Mouse (Mus musculus) limb, embryonic 13.5 days (tissue): ENCODE results near the gene Ifi202b. TPM values are rescaled to one million over a fixed set of nuclear protein-coding genes. Genes with fewer than 3 reads are reported as not detected.
"Not testable (repeated sequence)": the region's sequence is repeated elsewhere in the genome, so short reads cannot be mapped to it uniquely, and the experiment has no call there.

Source experiments
- ATAC-seq: fragments of 200-750 bp; cut with Nextera tagmentation; 2 replicates; pipeline ENCODE4 v1.8.0; 2017; ENCODE audit warnings: low read depth, moderate number of reproducible peaks, moderate TSS enrichment; ENCODE audit not compliant: low FRiP score
- H3K27ac ChIP-seq: fragments of 300-500 bp; sonication (generic); 2 replicates; pipeline ENCODE4 v1.5.1; 2015; ENCODE audit warnings: inconsistent platforms, mild to moderate bottlenecking, moderate library complexity
- H3K27me3 ChIP-seq: fragments of 300-500 bp; sonication (generic); 2 replicates; pipeline ENCODE4 v1.6.1; 2015; ENCODE audit warnings: mild to moderate bottlenecking, inconsistent platforms
- H3K36me3 ChIP-seq: fragments of 300-500 bp; sonication (generic); 2 replicates; pipeline ENCODE4 v1.6.1; 2015; ENCODE audit warnings: inconsistent platforms, mild to moderate bottlenecking, moderate library complexity
- H3K4me1 ChIP-seq: fragments of 300-500 bp; sonication (generic); 2 replicates; pipeline ENCODE4 v1.6.1; 2015; ENCODE audit warnings: inconsistent platforms
- H3K4me2 ChIP-seq: fragments of 300-500 bp; sonication (generic); replicated peaks from 2 replicates; pipeline ENCODE4 v1.6.1; 2015; ENCODE audit warnings: inconsistent platforms, mild to moderate bottlenecking, moderate library complexity
- H3K4me3 ChIP-seq: fragments of 300-500 bp; sonication (generic); 2 replicates; pipeline ENCODE4 v1.5.1; 2015; ENCODE audit warnings: moderate library complexity, mild to moderate bottlenecking, inconsistent platforms
- H3K9ac ChIP-seq: fragments of 300-500 bp; sonication (generic); 2 replicates; pipeline ENCODE4 v1.6.1; 2015; ENCODE audit warnings: mild to moderate bottlenecking, inconsistent platforms
- H3K9me3 ChIP-seq: fragments of 300-500 bp; sonication (generic); 2 replicates; pipeline ENCODE4 v1.6.1; 2016; ENCODE audit warnings: inconsistent platforms
- WGBS: fragments of 180-500 bp; shearing (Covaris S2); methylation state at CpG from one replicate; pipeline ENCODE4 v1.1.7; 2015; 5-methylcytosine and 5-hydroxymethylcytosine counted together
- polyA plus RNA-seq: library from polyadenylated mRNA; unstranded; fragments of >200 nt; fragmentation: Nextera tagmentation; extraction: Ambion mirVana; gene quantifications from 2 replicates; pipeline ENCODE4 v1.2.1, GENCODE M21; 2015

Gene Ifi202b
- polyA plus RNA-seq, 1 experiment from 2014 or later, result 0.60 TPM

DNA sequence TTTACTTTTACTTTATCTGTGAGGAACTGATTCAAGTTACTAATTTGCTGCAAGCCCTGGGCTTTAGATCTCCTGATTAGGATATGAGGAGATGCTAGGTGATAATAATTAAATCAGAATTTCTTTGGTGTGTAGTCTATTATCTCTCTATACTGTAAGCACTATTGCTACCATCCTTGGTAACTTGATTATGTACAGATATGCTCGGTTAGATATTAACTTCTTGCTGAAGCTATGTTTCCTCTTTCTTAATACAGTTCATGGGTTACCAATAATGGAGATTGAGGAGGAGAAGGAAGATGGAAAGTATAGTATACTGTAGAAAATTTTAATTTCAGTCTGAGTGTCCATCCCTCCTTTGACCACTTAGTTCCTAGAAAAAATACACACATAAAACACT is 29.0 kb downstream of the Ifi202b start:
- H3K9me3 ChIP-seq, result no peaks in the 10 kb centered on the region
- no peaks in the 10 kb centered on the region for H3K4me1 ChIP-seq
- H3K9ac ChIP-seq, result no peak overlapping the region
- no peak for ATAC-seq
- 83% methylated on average over 1 of the region's 1 CpGs for WGBS
- no peak overlapping the region for H3K4me2 ChIP-seq
- no peaks in the 10 kb centered on the region for H3K27me3 ChIP-seq
- H3K36me3 ChIP-seq, result no peaks in the 10 kb centered on the region
- H3K27ac ChIP-seq, result no peak overlapping the region
- H3K4me3 ChIP-seq, result no peak overlapping the region

DNA sequence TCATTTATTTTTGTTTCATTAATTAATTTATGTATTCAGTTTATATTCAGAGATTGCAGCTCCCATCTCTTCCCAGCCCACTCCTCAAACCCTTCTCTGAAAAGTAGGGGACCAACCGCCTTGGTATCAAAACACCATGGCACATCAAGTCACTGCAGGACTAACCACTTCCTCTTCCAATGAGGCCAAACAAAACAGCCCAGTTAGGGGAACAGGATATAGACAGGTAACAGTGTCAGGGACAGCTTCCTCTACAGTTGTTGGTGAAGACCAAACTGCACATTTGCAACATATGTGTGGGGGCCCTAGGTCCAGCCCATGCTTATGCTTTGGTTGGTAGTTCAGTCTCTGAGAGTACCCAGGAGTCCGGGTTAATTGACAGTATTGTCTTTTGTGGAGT is 33.5 kb downstream of the Ifi202b start:
- H3K4me2 ChIP-seq, ATAC-seq, H3K27me3 ChIP-seq, H3K27ac ChIP-seq, H3K9me3 ChIP-seq, H3K4me1 ChIP-seq, H3K4me3 ChIP-seq, H3K36me3 ChIP-seq, H3K9ac ChIP-seq: not testable (repeated sequence)
- WGBS, result 92% methylated on average over 2 of the region's 2 CpGs

DNA sequence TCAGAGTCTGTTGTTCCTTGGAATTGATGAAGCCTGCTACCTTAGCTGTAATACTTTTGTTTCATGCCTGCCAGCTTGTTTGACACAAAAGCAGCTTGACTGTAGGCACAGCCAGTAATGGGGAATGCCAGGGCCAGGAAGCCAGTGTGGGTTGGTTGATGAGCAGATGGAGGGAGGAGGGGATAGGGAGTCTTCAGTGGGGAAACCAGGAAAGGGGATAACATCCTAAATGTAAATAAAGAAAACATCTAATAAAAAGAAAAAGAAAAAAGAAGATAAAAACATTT is 39.8 kb downstream of the Ifi202b start:
- not testable (repeated sequence) for H3K36me3 ChIP-seq, H3K9ac ChIP-seq, H3K4me1 ChIP-seq, ATAC-seq, H3K27ac ChIP-seq, H3K27me3 ChIP-seq, H3K9me3 ChIP-seq, H3K4me3 ChIP-seq, H3K4me2 ChIP-seq

DNA sequence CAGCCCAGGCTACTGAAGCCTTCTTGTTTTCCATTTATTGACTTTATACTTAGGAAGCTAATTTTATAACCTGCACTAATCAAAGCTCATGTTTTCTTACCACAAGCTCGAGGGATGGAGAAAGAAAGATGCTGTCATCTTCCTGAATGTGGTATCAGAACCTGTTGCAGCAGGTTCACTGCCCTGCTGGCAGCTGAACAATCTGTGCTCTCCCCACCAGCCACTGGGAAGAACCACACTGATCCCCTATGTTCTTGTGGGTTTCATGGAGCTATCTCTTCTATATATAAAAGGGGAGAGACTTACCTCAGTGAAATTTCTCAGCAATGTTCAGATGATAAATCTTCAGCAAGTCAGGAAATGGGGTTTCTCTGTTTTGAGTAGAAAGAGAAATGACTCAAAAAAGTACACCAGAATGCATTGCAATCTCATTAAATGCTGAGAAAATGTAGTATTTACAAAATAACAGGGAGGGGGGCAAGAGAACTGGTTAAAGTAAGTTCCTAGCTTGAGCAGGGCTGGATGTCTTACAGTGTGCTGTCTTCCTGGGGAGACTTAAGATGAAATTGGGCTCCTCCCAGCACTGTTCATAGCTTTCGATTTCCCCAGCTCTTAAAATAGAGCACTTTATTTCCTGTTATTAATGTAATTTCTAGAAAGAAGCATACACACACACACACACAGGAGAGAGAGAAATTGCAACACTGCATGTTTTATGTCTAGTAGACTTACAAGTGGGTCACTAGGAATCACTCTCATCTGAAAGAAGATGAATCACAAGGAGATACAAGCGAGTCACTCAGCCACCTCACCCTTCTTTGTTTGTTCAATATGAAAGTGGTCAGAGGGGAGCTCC is 40.4 kb downstream of the Ifi202b start, which contains the start of the genes Mndal and Ifi203:
TSS of gene Mndal (minus strand) at position 568 of the 856 bp plus-strand sequence.
TSS of gene Ifi203 (minus strand) at position 749 of the 856 bp plus-strand sequence.
- H3K4me1 ChIP-seq, H3K27me3 ChIP-seq, H3K9ac ChIP-seq, H3K27ac ChIP-seq, H3K36me3 ChIP-seq, H3K4me2 ChIP-seq, ATAC-seq, H3K4me3 ChIP-seq, H3K9me3 ChIP-seq: not testable (repeated sequence)
- WGBS, result 68% methylated on average over 3 of the region's 3 CpGs

- not testable (repeated sequence) for H3K9ac ChIP-seq, H3K27me3 ChIP-seq, H3K9me3 ChIP-seq, ATAC-seq, H3K4me2 ChIP-seq, H3K4me3 ChIP-seq, H3K4me1 ChIP-seq, H3K27ac ChIP-seq, H3K36me3 ChIP-seq
- WGBS, result 89% methylated on average over 2 of the region's 2 CpGs
These were observed 41.0 kb downstream of the Ifi202b start for GRCm38 (mm10) chr1:173941522-173941921.

DNA sequence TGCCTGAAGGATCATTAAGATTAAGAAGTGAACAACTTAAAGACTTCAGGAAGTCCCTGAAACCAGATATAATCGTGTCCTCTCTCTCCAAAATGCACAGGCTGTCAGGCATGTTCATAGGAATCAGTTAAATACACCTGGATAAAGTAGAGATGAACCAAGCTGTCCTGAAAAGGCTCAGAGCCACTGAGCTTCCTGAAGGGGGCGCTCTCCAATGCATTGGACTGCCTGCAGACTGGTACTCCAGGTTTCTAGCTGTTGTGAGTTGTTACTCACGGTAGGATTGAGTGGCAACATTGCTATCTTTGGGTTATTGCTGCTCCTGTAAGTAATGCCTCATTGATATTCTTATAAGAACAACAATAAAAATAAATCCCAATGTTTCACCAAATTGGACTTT is 63.3 kb downstream of the Ifi202b start:
- H3K4me3 ChIP-seq, H3K9me3 ChIP-seq, H3K27me3 ChIP-seq, H3K9ac ChIP-seq, H3K36me3 ChIP-seq, H3K4me2 ChIP-seq, H3K4me1 ChIP-seq, ATAC-seq, H3K27ac ChIP-seq: not testable (repeated sequence)
- 49% methylated on average over 3 of the region's 3 CpGs for WGBS

GRCm38 (mm10) chr1:173914559-173914958 is 68.0 kb downstream of the Ifi202b start:
- Histone ChIP-seq H3K9ac (no peak overlapping the region), H3K4me1 (no peaks in the 10 kb centered on the region), H3K36me3 (no peaks in the 10 kb centered on the region), H3K27me3 (no peaks in the 10 kb centered on the region), H3K27ac (no peak overlapping the region), H3K4me3 (no peak overlapping the region), H3K9me3 (no peaks in the 10 kb centered on the region), H3K4me2 (no peak overlapping the region)
- no peak for ATAC-seq
- 81% methylated on average over 2 of the region's 2 CpGs for WGBS

GRCm38 (mm10) chr1:173913256-173913791 is 69.2 kb downstream of the Ifi202b start:
- H3K4me2 ChIP-seq, ATAC-seq, H3K27ac ChIP-seq, H3K4me1 ChIP-seq, H3K36me3 ChIP-seq, H3K27me3 ChIP-seq, H3K9ac ChIP-seq, H3K4me3 ChIP-seq, H3K9me3 ChIP-seq: not testable (repeated sequence)

Other genes with a start within 250 kb of the Ifi202b start
- gene Ifi207, start 241.0 kb downstream of the Ifi202b start, polyA plus RNA-seq, result 0.52 and 0.78 TPM in 2 replicates
- gene Ifi204, start 215.8 kb downstream of the Ifi202b start, polyA plus RNA-seq, result 1.3 and 1.4 TPM in 2 replicates
- 0.48 and 0.72 TPM in 2 replicates for gene Ifi211, start 69.7 kb downstream of the Ifi202b start, polyA plus RNA-seq
- 1.1 and 1.7 TPM in 2 replicates for gene Mndal, start 40.3 kb downstream of the Ifi202b start, polyA plus RNA-seq
- gene Ifi203, start 40.1 kb downstream of the Ifi202b start, polyA plus RNA-seq, result 0.70 and 0.78 TPM in 2 replicates
- gene Ifi205, start 49.1 kb upstream of the Ifi202b start, polyA plus RNA-seq, result 0.22 and 0.29 TPM in 2 replicates
- 0.05 TPM in 1 of 2 replicates, not detected in the other for gene Olfr433, start 58.0 kb upstream of the Ifi202b start, polyA plus RNA-seq
- gene Olfr432, start 66.5 kb upstream of the Ifi202b start, polyA plus RNA-seq, result not detected in 2 replicates
- not detected in 2 replicates for gene Olfr430, start 83.9 kb upstream of the Ifi202b start, polyA plus RNA-seq
- gene Olfr429, start 101.6 kb upstream of the Ifi202b start, polyA plus RNA-seq, result not detected in 2 replicates
- not detected in 2 replicates for gene Olfr427, start 114.1 kb upstream of the Ifi202b start, polyA plus RNA-seq
- not detected in 2 replicates for gene Olfr231, start 138.4 kb upstream of the Ifi202b start, polyA plus RNA-seq
- gene Olfr424, start 148.8 kb upstream of the Ifi202b start, polyA plus RNA-seq, result not detected in 2 replicates
- gene Olfr420, start 172.9 kb upstream of the Ifi202b start, polyA plus RNA-seq, result not detected in 2 replicates
- gene Spta1, start 190.0 kb upstream of the Ifi202b start, polyA plus RNA-seq, result 0.27 and 0.59 TPM in 2 replicates